Mouse (Mus musculus): Measurements from ENCODE around the gene Astn2.

DNA sequence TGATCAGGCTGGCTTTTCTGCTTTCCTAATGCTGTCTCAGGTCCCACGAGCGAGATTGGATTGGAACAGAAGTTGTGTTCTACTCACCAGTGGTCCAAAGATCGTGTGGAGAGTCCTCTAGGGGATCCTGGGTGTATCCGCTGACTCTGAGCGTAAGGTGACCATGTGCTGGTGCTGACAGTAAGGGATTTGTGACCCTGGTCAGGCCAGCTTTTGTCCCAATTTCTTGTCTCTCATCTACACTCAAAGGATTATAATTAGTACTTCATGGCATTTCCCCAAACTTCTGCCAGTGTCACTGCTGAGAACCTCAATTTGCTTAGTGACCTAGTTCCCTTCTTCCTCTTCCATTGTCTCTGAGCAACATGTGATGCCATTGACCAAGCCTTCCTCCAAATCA, 710.4 kb downstream of the Astn2 start:
- TF ChIP-seq CTCF (IDR thresholded peaks at IDR 0.05) (no peak), EP300 (IDR thresholded peaks at IDR 0.05) (no peak)
